Mouse (Mus musculus) urinary bladder, postnatal 10 days (tissue): Measurements from ENCODE around the gene Rps6kl1.
"Not testable (repeated sequence)": the region's sequence is repeated elsewhere in the genome, so short reads cannot be mapped to it uniquely, and the experiment has no call there.

Experiments
- DNase-seq: peaks from one replicate; pipeline ENCODE4 v3.0.0; 2022; ENCODE audit warnings: low spot score

Gene Rps6kl1

DNA sequence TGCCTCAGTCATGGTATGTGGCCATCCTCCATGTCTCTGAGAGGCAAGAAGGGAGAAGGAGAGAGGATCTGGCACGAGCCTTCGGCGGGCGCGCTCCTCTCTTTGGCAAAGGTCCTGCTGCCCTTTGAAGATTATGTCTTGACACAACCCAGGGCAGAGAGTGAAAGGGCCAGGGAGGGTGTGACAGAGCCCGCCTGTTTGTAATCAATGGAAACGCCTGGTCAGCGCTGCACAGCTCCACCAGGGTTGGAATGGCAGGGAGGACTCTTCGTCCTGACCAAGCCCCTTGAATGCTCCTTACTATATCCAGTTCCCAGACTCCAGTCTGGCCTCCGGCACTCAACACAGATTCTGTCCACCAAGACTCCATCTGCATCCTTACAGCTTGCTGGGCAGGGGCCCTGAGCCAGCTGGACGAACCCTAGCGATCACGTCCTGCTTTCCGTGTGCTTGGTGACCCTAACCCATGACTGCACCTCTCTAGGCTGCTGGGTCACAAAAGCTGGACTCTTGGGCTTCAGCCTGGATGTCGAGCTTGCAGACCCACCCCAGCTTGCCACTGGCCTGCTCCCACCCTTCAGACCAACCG is 24.1 kb upstream of the Rps6kl1 start:
- DNase-seq, result no peak

DNA sequence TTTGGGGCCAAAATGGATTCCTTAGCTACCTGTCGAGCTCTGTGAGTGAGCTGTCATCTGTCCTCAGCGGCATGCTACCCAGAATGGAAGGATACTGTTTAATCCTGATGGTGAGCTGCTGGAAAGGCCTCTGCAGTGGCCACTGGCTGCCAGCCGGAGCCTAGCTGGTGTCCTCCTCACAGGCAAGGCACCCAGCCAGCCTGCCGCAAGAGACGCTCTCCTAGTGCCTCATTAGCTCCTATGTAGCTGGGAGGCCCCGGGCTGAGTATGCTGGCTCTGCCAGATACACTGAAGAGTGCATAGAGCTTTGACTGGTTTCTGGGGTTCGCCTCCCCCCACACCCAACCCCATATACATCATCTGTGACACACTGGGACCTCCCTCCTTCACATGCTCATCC is 23.0 kb upstream of the Rps6kl1 start:
- DNase-seq, result no peak

DNA sequence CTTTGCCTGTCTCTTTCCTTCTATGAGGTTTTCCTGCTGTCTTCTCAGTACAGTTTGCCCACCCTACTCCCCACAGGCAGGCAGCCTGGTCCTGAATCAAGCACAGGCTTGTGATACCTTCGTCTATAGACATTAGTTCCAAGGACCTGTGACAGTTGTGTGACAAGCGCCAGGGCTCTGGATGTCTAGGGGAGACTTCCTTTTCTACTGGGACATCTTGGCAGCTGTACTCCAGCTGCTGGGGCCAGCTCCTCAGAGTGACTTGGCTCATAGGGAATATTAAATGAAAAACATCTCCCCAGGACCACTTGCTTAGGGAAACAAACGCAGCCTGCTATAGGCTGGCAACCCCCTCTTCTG is 19.9 kb upstream of the Rps6kl1 start:
- no peak for DNase-seq

DNA sequence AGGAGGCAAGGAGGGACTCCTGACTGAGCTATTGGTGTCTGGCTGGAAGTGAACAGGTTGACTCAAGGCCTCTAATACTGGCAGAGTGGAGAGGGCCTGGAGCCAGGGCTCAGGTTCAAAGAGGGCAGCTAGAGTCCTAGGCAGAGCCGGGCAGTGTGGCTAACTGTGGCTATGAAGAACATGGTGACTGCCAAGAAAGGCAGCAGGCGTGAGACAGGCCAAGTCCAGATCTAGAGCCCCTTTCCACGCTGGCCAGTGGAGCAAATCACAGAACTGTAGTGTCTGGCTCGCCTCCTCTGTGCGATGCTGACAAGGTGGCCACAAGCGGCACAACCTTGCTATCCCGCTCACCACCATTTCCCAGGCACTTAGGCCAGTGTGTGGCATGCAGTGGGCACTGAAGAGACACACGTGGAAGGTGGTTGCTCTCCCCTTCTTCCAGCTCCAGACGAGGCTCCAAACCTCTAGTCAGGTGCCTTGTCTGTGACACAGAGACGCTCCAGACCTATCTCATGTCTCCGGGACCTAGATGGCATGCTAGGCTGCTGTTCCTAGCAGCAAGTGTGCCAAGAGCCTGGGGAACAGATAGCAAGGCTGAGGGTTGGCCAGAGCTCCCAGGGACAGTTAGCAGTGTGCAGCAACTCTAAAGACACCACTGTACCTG is 19.4 kb upstream of the Rps6kl1 start:
- no peak for DNase-seq

DNA sequence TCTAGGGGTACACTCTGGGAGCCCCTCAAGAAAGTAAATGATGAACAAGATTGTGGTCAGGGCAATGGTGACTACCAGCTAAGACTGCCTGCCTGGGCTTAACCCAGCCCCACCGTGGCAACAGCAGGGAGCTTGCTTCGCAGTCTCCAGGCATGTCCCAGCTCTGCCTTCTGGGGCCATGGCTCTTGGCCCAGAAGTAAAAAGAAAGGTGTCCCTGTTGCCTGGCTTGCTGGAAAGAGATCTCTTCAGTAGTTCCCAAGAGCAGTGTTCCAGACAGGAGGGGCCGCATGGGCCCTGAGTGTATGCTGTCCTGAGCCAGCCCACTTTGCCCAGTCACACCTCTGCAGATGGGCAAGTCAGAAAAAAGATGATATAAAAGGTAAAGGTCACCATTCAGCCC is 18.8 kb upstream of the Rps6kl1 start:
- no peak for DNase-seq

DNA sequence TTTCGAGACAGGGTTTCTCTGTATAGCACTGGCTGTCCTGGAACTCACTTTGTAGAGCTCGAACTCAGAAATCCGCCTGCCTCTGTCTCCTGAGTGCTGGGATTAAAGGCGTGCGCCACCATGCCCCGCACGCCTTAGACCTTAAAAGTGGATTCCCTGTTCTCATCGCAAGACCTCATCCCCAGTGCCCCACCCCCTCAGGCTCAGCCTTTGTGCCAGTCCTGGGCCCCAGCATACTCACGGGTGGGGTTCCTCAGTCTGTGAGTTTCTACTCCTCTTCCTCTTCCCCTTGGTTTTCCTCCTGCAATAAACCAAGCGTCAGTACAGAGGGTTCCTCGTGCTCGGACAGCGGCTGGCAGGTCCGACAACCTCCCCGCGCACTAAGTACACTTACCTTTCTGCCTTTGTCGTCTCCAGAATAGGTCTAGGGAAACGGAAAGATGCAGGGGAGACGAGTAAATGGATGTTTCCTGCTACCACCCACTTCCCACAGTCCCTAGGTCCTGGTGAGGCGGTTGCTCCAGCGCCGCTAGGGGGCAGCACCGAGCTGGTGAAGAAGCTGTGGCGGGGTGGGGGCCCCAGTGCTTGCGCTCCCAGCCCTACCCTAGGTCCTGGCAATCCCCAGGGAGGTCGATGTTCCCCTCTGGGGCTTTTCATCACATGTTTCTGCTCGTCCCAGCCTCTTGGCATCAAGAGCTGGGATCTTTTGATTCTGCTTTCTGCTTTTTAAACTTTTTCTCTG is 18.2 kb upstream of the Rps6kl1 start:
- DNase-seq, result peak; percentile 62

DNA sequence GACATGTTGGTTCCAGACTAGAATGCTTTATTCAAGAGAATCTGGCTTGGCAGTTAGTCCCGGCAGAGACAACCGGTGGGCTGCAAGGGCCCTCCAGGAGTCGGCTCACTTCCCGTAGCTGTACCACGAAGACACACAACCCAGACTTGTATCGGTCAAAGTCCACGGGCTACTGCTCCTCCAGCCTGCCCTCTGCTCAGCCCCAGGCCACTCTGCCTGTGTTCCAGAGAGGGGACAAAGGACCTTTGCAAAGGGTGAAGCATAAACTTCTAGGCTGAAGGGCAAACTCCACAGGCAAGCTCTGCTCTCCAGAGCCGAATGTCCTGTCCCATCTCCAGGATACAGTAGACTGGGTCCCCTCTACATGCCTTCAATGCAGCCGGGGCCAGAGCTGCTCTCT is 15.6 kb upstream of the Rps6kl1 start:
- no peak for DNase-seq

DNA sequence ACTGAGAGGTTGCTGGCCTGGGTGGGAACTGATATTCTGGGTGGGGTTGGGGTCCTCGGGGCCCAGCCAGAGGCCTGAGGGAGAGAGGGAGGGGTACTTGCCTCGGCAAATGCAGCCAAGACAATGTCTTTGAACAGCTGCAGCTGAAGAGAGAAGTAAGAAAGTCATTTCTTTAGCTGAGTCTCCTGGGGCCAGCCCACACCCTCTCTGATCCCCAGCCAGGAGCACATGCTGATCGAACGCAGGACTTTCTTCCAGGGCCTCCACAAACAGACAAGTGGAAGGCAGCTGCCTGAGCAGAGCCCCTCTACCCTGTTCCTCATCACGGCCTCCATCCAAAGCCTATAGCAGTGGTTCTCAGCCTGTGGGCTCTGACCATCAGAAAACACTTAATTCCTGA is 13.9 kb upstream of the Rps6kl1 start:
- DNase-seq, result no peak

DNA sequence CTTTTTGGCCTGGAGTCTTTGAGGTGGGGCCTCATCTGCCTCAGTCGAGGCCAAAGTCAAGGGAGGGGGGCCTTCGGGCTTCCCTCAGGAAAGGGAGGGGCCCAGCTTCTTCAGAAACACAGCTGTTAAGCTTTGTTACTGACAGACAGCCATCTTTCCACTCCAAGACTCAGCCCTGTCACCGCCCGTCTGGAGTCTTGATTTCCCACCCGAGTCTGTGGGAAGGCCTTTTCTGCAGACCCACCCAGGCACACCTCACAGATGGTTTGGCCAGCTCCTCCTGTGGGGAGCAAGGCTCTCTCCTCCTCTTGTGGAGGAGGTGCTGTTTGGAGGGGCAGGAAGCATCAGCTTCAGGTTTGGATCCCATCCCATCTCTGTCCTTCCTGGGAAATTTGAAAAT is 8.5 kb upstream of the Rps6kl1 start:
- DNase-seq, result no peak

DNA sequence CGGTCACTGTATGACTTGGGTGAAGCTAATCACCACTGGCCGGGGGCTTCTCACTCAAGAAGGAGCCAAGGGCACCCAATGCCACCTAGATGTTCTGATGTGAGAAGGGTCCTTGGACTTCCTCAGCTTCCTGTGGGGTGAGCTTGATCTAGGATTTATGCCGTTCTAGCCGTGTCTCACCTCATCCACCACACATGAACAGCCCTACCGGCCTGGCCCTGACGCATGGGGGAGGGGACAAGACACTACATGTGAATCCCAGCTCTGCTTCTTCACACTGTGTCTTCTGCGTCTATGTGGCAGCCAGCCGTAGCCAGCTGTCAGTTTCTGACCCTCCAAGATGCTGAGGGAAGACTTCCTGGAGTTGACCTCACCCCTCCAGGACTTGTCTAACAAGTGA is 7.7 kb upstream of the Rps6kl1 start:
- DNase-seq, result no peak

DNA sequence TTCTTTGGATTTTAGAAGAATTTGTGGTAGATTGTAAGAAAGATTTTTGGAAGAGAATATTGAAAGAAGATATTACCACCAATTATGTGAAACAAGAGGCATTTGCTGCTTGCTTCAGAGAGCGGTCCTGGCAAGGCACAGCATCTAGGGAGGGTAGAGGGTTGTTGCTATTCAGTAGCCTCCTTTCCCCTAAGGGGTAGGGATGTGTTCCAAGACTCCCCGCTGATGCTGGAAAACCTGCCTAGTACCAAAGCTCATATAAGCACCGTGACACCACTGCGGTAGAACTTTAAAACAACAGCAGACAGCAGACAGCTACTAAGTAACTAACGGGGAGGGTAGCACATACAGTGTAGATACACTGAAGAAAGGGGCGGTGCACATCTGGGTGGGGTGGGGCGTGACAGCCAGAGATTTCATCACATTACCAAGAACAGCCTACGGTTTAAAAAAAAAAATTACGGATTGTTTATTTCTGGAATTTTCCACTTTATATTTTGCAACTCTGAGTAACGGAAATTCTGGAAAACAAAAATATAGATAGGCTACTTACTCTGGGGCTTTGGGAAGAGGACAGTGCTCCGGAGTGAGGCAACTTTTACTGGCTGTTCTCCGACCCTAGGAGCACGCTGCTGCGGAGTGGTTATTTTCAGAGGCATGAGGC is 6.9 kb upstream of the Rps6kl1 start:
- DNase-seq, result no peak

DNA sequence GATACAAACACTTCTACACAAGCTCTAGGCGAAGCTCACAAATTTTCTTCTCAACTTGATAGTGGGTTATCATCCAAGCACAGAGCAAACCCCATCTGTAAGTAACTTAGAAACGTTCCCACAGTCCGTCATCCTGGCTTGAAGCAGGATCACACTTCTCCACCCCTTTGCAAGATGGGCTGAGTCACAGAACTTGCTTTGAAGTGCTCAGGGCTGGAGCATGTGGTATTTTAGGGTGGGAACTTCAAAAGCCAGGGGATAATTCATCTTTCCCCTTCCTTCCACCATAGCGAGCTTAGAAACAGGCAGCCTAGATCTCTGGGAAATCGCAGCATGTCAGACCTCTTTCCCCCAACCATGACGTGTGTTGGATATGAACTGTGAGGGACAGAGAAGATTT is 5.3 kb upstream of the Rps6kl1 start:
- no peak for DNase-seq

DNA sequence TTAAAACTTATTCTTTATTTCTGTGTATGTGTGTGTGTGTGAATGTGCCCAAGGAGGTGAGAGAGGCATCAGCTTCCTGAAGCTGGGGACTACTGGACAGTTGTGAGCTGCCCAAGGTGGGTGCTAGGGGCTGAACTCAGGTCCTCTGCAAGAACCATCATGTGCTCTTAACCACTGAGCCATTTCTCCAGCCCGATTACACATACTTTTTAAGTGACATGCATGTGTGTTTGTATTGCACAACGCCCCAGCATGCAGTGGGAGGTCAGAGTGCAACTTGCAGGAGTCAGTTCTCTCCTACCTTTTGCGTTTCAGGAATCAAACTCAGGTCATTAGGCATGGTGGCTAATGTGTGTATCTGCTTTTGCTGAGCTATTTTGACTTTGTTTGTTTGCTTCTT is 1.9 kb upstream of the Rps6kl1 start:
- no peak for DNase-seq

DNA sequence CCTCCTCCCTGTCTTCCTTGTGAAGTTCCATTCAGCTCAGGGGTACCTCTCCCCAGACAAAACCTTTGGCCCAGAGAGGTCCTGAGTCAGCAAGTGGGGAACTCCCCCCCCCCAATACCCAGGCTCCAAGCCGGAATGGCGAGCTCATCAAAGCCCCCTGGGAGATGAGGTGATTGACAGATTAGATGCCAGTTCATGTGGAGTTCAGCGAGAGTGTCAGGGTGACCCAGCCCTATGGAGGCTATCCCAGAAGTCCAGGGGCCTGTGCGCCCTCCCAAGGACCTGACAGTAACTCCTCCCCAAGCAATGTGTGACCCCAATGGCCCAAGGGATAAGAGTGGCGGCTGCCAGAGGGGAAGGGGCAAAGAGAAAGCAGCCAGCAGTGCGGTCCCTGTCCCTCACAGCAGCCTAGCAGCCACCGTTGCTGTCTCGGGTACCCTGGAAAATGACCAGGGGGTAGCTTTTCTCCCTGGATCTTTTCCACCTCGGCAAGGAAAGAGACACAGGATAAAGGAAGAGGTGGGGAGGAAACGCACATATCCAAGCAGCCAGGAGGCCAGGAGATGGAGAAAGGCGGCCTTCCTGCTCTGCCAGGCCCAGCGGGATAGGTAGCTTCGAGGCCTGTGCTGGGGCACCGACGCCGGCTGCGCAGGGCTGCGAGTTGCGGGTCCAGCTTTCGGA is 603 bp downstream of the Rps6kl1 start:
- no peak for DNase-seq

DNA sequence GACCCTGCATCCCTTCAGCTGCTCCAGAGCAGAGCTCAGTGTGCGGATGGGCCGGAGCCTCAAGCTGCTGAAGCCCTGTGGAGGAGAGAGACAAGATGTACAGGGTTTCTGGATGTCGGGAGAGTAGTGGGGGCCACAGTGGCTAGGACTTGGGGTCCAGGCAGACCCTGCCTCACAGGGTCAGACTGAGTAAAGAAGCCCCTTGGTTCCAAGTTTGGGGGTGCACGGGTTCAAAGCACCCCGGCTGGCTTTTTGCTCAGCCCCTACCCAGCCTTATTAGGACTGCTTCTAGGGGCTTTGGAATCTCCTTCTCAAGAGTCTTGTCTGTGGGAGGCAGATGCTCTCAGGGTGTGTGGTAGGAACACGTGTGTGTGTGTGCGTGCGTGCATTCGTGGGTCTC is 4.2 kb downstream of the Rps6kl1 start:
- DNase-seq, result no peak

DNA sequence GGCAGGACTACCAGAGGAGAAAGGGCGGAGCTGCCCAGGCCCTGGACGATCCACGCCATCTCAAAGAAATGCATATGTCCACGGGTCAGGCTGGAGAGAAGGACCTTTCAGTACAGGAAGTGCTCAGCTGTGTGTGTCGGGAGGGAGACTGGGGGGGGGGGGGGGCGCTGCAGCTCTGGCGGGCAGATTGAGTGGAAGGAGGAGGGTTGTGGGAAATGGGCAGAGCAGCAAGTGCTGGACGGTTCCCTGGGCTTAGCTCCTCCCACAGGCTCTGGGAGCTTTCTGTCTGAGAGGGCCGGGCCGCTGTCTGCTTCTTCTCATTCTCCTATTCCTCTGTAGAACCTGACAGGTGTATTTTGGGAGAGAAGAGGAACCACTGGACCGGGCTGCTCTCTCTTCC is 4.7 kb downstream of the Rps6kl1 start:
- no peak for DNase-seq

DNA sequence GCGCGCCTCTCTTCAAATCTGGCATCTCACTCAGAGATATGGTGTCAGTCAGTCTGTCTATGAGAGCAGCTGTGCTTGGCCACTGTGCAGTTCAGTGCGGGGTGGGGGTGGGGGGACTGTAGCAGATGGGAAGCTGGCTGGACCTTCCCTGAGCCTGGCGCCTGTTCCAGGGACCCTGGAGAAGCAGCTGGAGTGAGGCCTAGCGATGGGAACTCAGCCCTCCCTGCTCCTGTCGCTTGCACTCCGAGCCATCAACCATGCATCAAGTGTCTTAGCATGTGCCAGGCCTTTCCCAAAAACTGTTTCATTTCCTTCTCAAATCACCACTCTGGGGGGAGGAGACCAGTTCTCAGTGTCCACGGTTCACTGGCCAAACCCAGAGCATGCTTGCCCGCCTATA is 5.4 kb downstream of the Rps6kl1 start:
- no peak for DNase-seq

DNA sequence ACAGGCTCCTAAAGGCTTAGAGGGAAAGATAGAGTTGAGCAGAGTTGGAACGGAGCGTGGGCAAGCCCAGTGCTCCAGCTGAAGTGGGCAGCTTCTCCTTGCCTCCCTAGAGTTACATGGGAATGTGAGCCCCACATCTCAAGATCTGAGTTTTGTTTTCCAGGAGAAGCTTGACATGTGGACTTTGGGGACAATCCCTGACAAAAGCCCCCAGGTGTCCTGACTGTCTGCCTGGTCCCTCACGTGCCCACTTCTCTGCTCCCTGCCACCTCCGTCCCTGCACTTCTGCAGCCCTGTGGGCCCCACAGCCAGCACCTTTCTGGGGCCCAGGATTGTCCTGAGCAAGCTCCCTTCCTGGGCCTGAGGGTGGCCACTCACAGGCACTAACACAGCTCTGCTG is 6.2 kb downstream of the Rps6kl1 start:
- no peak for DNase-seq

DNA sequence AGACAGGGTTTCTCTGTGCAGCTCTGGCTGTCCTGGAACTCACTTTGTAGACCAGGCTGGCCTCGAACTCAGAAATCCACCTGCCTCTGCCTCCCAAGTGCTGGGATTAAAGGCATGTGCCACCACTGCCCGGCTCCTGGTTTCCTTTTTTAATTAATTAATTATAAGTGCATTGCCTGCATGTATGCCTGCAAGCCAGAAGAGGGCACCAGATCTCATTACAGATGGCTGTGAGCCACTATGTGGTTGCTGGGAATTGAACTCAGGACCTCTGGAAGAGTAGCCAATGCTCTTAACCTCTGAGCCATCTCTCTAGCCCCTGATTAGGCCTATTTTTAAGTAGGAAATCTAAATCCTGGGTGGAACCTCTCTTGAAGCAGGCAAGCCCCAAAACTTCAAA is 6.8 kb downstream of the Rps6kl1 start:
- DNase-seq, result not testable (repeated sequence)

DNA sequence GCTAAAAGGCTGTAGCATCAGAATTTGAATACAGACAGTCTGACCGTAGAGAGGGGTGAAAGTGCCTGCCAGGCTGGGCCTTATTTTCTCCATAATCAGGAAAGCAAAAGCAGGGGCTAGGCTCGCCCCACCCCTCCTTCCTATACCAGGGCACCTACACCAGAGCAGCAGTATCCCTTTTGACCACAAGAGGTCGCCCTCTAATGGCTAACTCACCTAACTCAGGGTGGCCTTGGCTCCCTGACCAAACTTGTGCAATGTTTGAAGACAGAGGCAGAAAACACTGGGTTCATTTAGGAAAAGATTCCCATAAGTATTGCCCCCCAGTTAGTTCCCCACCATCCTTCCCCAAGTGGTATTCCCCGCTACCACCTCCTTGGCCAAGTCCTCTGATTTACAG is 8.3 kb downstream of the Rps6kl1 start:
- peak; percentile 48 for DNase-seq

DNA sequence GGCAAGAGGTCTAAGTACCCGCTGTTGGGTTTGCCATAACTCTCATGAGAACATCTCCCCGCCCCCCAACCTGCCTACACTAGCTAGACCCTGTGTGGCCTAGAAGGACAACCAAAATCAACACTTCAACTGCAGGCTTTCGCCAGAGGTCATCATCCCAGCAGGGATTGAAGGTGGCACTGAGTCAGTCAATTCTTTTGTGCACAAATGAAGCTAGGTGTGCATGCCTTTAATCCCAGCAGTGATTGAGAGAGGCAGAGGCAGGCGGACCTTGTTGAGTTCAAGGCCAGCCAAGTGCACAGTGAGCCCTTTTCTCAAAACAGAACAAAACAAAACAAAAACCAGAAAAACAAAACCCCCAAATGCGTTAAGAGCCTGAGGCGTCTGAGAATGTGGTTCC is 10.0 kb downstream of the Rps6kl1 start:
- DNase-seq, result no peak

DNA sequence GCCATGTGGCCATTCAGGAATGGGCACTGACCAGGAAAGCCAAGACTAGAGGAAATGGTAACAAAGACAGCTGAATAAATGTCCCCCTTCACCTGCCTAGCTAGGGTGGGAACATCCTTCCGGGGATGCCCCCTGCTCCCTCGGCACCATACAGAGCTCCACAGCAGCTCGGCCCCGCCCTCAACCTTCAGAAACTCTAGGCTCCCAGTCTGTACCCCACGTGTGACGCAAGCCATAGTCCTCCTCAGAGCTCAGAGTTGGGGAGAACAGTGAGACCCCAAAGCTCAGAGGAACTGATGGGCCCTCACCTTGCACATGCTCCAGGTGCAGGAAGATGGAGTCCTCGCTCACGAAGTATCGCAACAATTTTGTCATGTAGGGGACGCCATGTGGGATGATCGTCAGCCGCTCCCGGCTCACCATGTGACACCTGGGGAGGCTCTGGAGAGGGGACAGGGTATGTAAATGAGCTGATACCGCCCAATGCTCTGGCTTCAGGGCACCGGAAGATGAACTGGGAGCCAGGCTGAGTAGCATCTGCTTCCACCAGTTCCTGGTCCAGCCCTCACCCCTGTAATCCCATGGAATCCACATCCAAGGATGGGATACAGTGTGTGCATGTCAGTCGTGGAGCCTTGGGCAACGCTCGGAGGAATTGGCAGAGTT is 10.9 kb downstream of the Rps6kl1 start:
- no peak for DNase-seq
